Mouse (Mus musculus) midbrain, embryonic 13.5 days (tissue): ENCODE measurements around the gene Slc7a11. TPM values are rescaled to one million over a fixed set of nuclear protein-coding genes. Genes with fewer than 3 reads are reported as not detected.

Source experiments
- ATAC-seq: fragments of 200-750 bp; cut with Nextera tagmentation; 2 replicates; pipeline ENCODE4 v1.8.0; 2017; ENCODE audit warnings: mild to moderate bottlenecking, moderate TSS enrichment, moderate library complexity
- H3K27ac ChIP-seq: fragments of 300-500 bp; sonication (generic); 2 replicates; pipeline ENCODE4 v1.5.1; 2015; ENCODE audit warnings: inconsistent platforms, mild to moderate bottlenecking, moderate library complexity
- H3K27me3 ChIP-seq: fragments of 300-500 bp; sonication (generic); 2 replicates; pipeline ENCODE4 v1.6.1; 2015; ENCODE audit warnings: mild to moderate bottlenecking, inconsistent platforms
- H3K36me3 ChIP-seq: fragments of 300-500 bp; sonication (generic); 2 replicates; pipeline ENCODE4 v1.6.1; 2015; ENCODE audit warnings: mild to moderate bottlenecking, inconsistent platforms
- H3K4me1 ChIP-seq: fragments of 300-500 bp; sonication (generic); replicated peaks from 2 replicates; pipeline ENCODE4 v1.6.1; 2015; ENCODE audit warnings: inconsistent platforms
- H3K4me2 ChIP-seq: fragments of 300-500 bp; sonication (generic); replicated peaks from 2 replicates; pipeline ENCODE4 v1.6.1; 2015; ENCODE audit warnings: moderate library complexity, mild to moderate bottlenecking, inconsistent platforms
- H3K4me3 ChIP-seq: fragments of 300-500 bp; sonication (generic); replicated peaks from 2 replicates; pipeline ENCODE4 v1.5.1; 2015; ENCODE audit warnings: mild to moderate bottlenecking, inconsistent platforms
- H3K9ac ChIP-seq: fragments of 300-500 bp; sonication (generic); replicated peaks from 2 replicates; pipeline ENCODE4 v1.6.1; 2015; ENCODE audit warnings: mild to moderate bottlenecking, inconsistent platforms
- H3K9me3 ChIP-seq: fragments of 300-500 bp; sonication (generic); 2 replicates; pipeline ENCODE4 v1.6.1; 2016; ENCODE audit warnings: mild to moderate bottlenecking, inconsistent platforms
- WGBS: fragments of 180-500 bp; shearing (Covaris S2); methylation state at CpG from one replicate; pipeline ENCODE4 v1.1.7; 2015; 5-methylcytosine and 5-hydroxymethylcytosine counted together
- polyA plus RNA-seq: library from polyadenylated mRNA; unstranded; fragments of >200 nt; fragmentation: Nextera tagmentation; extraction: Ambion mirVana; gene quantifications from 2 replicates; pipeline ENCODE4 v1.2.1, GENCODE M21; 2015

The Slc7a11 gene
- polyA plus RNA-seq, 1 experiment from 2014 or later: 1.7 TPM

GRCm38 (mm10) chr3:50298366-50298991 is 144.9 kb downstream of the Slc7a11 start:
- Histone ChIP-seq H3K27ac (no peak overlapping the region), H3K4me3 (no peak overlapping the region), H3K4me2 (no peak overlapping the region), H3K4me1 (peaks cover 10% of the 10 kb centered on the region), H3K9me3 (no peaks in the 10 kb centered on the region), H3K36me3 (no peaks in the 10 kb centered on the region), H3K27me3 (no peaks in the 10 kb centered on the region), H3K9ac (no peak overlapping the region)
- no peak for ATAC-seq
- WGBS: 58% methylated on average over 7 of the region's 7 CpGs

- H3K27ac ChIP-seq: no peak overlapping the region
- WGBS: 81% methylated on average over 10 of the region's 10 CpGs
Measured at GRCm38 (mm10) chr3:50296956-50297355, 146.5 kb downstream of the Slc7a11 start.

GRCm38 (mm10) chr3:50275023-50275422 is 168.4 kb downstream of the Slc7a11 start:
- 72% methylated on average over 2 of the region's 2 CpGs for WGBS
- H3K36me3 ChIP-seq: no peaks in the 10 kb centered on the region
- no peak overlapping the region for H3K4me3 ChIP-seq
- no peak overlapping the region for H3K4me2 ChIP-seq
- no peak for ATAC-seq
- peaks cover 6% of the 10 kb centered on the region for H3K4me1 ChIP-seq
- no peak overlapping the region for H3K27ac ChIP-seq
- no peak overlapping the region for H3K9ac ChIP-seq
- H3K27me3 ChIP-seq: no peaks in the 10 kb centered on the region
- no peaks in the 10 kb centered on the region for H3K9me3 ChIP-seq

More at GRCm38 (mm10) chr3:50296956-50297355, 146.5 kb downstream of the Slc7a11 start:
- Histone ChIP-seq H3K9me3 (no peaks in the 10 kb centered on the region), H3K36me3 (no peaks in the 10 kb centered on the region), H3K27me3 (no peaks in the 10 kb centered on the region), H3K9ac (no peak overlapping the region), H3K4me3 (no peak overlapping the region), H3K4me1 (peaks cover 10% of the 10 kb centered on the region), H3K4me2 (no peak overlapping the region)
- no peak for ATAC-seq

GRCm38 (mm10) chr3:50272222-50272621 is 171.2 kb downstream of the Slc7a11 start:
- no peak overlapping the region for H3K4me2 ChIP-seq
- H3K4me1 ChIP-seq: peaks cover 6% of the 10 kb centered on the region
- no peak overlapping the region for H3K27ac ChIP-seq
- ATAC-seq: no peak
- no peak overlapping the region for H3K4me3 ChIP-seq
- H3K36me3 ChIP-seq: no peaks in the 10 kb centered on the region
- H3K27me3 ChIP-seq: no peaks in the 10 kb centered on the region
- H3K9me3 ChIP-seq: no peaks in the 10 kb centered on the region
- H3K9ac ChIP-seq: no peak overlapping the region

GRCm38 (mm10) chr3:50269680-50270079 is 173.7 kb downstream of the Slc7a11 start:
- no peak overlapping the region for H3K4me2 ChIP-seq
- no peak overlapping the region for H3K9ac ChIP-seq
- ATAC-seq: no peak
- H3K27me3 ChIP-seq: no peaks in the 10 kb centered on the region
- H3K27ac ChIP-seq: no peak overlapping the region
- no peak overlapping the region for H3K4me3 ChIP-seq
- no peaks in the 10 kb centered on the region for H3K9me3 ChIP-seq
- H3K36me3 ChIP-seq: no peaks in the 10 kb centered on the region
- H3K4me1 ChIP-seq: no peaks in the 10 kb centered on the region
- 91% methylated on average over 4 of the region's 4 CpGs for WGBS

- H3K36me3 ChIP-seq: no peaks in the 10 kb centered on the region
- H3K27me3 ChIP-seq: no peaks in the 10 kb centered on the region
- 58% methylated on average over 2 of the region's 2 CpGs for WGBS
- H3K9ac ChIP-seq: no peak overlapping the region
- no peak overlapping the region for H3K4me2 ChIP-seq
- H3K9me3 ChIP-seq: no peaks in the 10 kb centered on the region
- H3K4me3 ChIP-seq: no peak overlapping the region
- no peak overlapping the region for H3K27ac ChIP-seq
- H3K4me1 ChIP-seq: peaks cover 7% of the 10 kb centered on the region
- ATAC-seq: no peak
Measured at GRCm38 (mm10) chr3:50262547-50263087, 180.8 kb downstream of the Slc7a11 start.

- Histone ChIP-seq H3K9me3 (no peaks in the 10 kb centered on the region), H3K27me3 (no peaks in the 10 kb centered on the region), H3K4me2 (no peak overlapping the region), H3K9ac (no peak overlapping the region), H3K4me1 (peaks cover 7% of the 10 kb centered on the region), H3K4me3 (no peak overlapping the region), H3K27ac (no peak overlapping the region), H3K36me3 (no peaks in the 10 kb centered on the region)
- WGBS: 83% methylated on average over 2 of the region's 2 CpGs
- no peak for ATAC-seq
Measured at GRCm38 (mm10) chr3:50262066-50262465, 181.3 kb downstream of the Slc7a11 start.

GRCm38 (mm10) chr3:50260667-50261066 is 182.7 kb downstream of the Slc7a11 start:
- Histone ChIP-seq H3K27me3 (no peaks in the 10 kb centered on the region), H3K4me2 (no peak overlapping the region), H3K4me3 (no peak overlapping the region), H3K9ac (no peak overlapping the region), H3K27ac (no peak overlapping the region), H3K9me3 (no peaks in the 10 kb centered on the region), H3K4me1 (peaks cover 7% of the 10 kb centered on the region), H3K36me3 (no peaks in the 10 kb centered on the region)
- no peak for ATAC-seq
- WGBS: 86% methylated on average over 1 of the region's 1 CpGs

GRCm38 (mm10) chr3:50258852-50259251 is 184.6 kb downstream of the Slc7a11 start:
- no peaks in the 10 kb centered on the region for H3K36me3 ChIP-seq
- H3K27ac ChIP-seq: no peak overlapping the region
- H3K27me3 ChIP-seq: no peaks in the 10 kb centered on the region
- H3K9me3 ChIP-seq: no peaks in the 10 kb centered on the region
- no peak overlapping the region for H3K4me3 ChIP-seq
- H3K4me2 ChIP-seq: no peak overlapping the region
- no peak overlapping the region for H3K9ac ChIP-seq
- 85% methylated on average over 4 of the region's 4 CpGs for WGBS
- H3K4me1 ChIP-seq: peaks cover 7% of the 10 kb centered on the region
- no peak for ATAC-seq

- no peaks in the 10 kb centered on the region for H3K4me1 ChIP-seq
- H3K9ac ChIP-seq: no peak overlapping the region
- H3K4me3 ChIP-seq: no peak overlapping the region
- no peak overlapping the region for H3K27ac ChIP-seq
- WGBS: 84% methylated on average over 6 of the region's 6 CpGs
- ATAC-seq: no peak
- no peaks in the 10 kb centered on the region for H3K36me3 ChIP-seq
- H3K27me3 ChIP-seq: no peaks in the 10 kb centered on the region
- no peaks in the 10 kb centered on the region for H3K9me3 ChIP-seq
- H3K4me2 ChIP-seq: no peak overlapping the region
Measured at GRCm38 (mm10) chr3:50249598-50250300, 193.7 kb downstream of the Slc7a11 start.

GRCm38 (mm10) chr3:50235990-50236389 is 207.4 kb downstream of the Slc7a11 start:
- Histone ChIP-seq H3K4me1 (no peaks in the 10 kb centered on the region), H3K9ac (no peak overlapping the region), H3K27ac (no peak overlapping the region), H3K9me3 (no peaks in the 10 kb centered on the region), H3K36me3 (no peaks in the 10 kb centered on the region), H3K4me2 (no peak overlapping the region), H3K27me3 (no peaks in the 10 kb centered on the region), H3K4me3 (no peak overlapping the region)
- ATAC-seq: no peak
- 78% methylated on average over 3 of the region's 3 CpGs for WGBS

- H3K4me3 ChIP-seq: no peak overlapping the region
Measured at GRCm38 (mm10) chr3:50233144-50233543, 210.3 kb downstream of the Slc7a11 start.

More at GRCm38 (mm10) chr3:50233144-50233543, 210.3 kb downstream of the Slc7a11 start:
- Histone ChIP-seq H3K4me2 (no peak overlapping the region), H3K27ac (no peak overlapping the region), H3K36me3 (no peaks in the 10 kb centered on the region), H3K9ac (no peak overlapping the region), H3K4me1 (no peaks in the 10 kb centered on the region), H3K9me3 (no peaks in the 10 kb centered on the region), H3K27me3 (no peaks in the 10 kb centered on the region)
- WGBS: 48% methylated on average over 5 of the region's 5 CpGs
- ATAC-seq: no peak
